Mouse (Mus musculus): ENCODE data around the gene Wrap73.

The Wrap73 gene

DNA sequence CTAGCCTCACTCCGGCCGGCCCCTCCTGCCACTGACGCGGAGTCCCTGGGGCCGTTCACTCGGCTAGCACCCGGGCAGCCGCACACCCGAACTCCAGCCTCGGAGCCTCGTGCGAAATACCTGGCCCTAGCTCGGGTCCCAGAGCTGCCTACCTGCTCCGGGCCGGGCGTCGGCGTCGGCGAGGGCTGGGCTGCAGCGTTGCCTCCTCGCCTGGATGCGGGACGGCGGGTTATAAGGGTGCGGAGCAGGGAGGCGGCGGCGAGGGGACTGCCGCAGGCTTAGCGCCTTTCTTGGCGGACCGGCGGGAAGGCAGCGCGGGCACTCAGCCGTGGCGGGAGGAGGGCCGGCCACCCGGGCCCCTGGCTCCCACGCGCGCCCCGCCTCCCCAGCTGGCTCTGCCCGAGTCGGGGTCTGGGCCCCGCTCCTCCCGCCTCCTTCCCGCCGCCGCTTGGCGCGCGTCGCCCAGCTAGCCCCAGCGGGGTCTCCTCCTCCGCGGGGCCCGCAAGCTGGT is 2.4 kb upstream of the Wrap73 start:
- DNase-seq (ENCODE audit: low read depth in 2 of 2, low spot score in 2 of 2), result peak in 1 of 2 experiments; percentile 14

DNA sequence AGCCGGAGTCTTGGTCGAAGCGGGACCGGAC is 2.2 kb upstream of the Wrap73 start, which contains the start of gene Trp73:
TSS of gene Trp73 (minus strand) at position 27 of the 31 bp plus-strand sequence.
- DNase-seq (ENCODE audit: low read depth in 2 of 2, low spot score in 2 of 2), result no peak

- no peak for DNase-seq (ENCODE audit: low read depth in 2 of 2, low spot score in 2 of 2)
Measured at GRCm38 (mm10) chr4:154140213-154141008, 1.8 kb upstream of the Wrap73 start.

GRCm38 (mm10) chr4:154141009-154141867 is 934 bp upstream of the Wrap73 start:
- DNase-seq (ENCODE audit: low read depth in 2 of 2, low spot score in 2 of 2), result no peak

DNA sequence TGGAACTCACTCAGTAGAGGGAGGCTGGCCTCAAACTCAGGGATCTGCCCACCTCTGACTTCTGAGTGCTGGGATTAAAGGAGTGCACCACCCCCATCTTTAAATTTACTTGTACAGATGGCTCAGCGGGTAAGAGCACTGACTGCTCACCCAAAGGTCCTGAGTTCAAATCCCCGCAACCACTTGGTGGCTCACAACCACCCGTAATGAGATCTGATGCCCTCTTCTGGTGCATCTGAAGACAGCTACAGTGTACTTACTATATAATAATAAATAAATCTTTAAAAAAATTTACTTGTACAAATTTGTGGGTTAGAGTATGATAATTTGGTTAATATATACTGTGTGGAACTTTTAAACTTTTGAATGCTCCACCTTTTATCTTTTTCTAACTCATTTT is 2.5 kb downstream of the Wrap73 start:
- no peak for DNase-seq (ENCODE audit: low read depth in 2 of 2, low spot score in 2 of 2)

GRCm38 (mm10) chr4:154146342-154146741 is 4.2 kb downstream of the Wrap73 start:
- DNase-seq (ENCODE audit: low read depth in 2 of 2, low spot score in 2 of 2), result no peak

DNA sequence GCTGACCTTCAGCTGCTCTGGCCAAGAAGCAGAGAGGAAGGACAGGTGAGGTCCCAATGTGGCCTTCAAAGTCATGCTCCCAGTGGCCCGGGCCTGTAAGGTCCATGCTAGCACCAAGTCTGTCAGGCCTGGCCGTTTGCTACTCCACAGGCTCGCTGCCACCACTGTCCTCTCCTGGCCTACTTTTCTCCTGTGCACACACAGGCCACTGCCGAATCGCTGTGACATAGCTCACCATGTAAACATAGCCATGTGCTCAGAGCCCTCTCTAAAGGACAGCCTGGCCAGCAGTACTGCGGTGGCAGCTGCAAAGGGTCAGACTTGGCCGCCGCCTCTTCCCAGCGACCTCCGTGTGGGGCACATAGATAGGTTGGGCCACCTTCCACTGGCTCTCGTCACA is 11.9 kb downstream of the Wrap73 start:
- no peak for DNase-seq (ENCODE audit: low read depth in 2 of 2, low spot score in 2 of 2)

GRCm38 (mm10) chr4:154156050-154156449 is 13.9 kb downstream of the Wrap73 start:
- DNase-seq (ENCODE audit: low read depth in 2 of 2, low spot score in 2 of 2), result no peak

DNA sequence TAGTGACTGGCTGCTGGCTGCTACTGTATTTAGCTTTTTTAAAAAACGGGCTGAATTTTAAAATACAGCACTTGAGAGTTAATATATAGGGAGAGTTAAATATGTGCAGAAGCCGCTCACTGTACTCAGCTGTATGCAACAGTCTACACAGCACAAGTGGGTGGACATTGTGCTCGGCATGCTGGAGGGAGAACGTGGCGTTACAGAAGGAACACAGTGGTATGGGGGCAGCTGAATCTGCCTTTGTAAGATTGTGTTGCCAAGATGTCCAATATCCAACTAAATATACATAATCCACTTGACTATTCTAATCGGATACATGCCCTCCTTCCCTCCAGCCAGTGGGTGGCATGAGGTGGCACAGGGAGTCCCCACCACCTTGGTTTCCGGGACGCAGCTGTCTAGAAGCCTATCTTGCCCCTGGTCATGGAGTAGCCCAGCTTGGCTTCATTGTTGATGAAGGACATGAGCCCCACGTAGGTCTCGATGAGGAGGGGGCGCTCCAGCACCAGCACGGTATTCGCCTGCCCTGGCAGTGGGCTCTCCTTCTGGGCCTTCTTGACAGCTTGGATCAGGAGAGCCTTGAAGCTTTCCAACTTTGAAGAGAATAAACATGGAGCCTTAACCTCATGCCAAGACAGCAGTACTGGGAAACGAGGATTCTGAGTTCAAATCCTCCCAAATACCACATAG is 15.9 kb downstream of the Wrap73 start:
- DNase-seq (ENCODE audit: low read depth in 2 of 2, low spot score in 2 of 2), result no peak

DNA sequence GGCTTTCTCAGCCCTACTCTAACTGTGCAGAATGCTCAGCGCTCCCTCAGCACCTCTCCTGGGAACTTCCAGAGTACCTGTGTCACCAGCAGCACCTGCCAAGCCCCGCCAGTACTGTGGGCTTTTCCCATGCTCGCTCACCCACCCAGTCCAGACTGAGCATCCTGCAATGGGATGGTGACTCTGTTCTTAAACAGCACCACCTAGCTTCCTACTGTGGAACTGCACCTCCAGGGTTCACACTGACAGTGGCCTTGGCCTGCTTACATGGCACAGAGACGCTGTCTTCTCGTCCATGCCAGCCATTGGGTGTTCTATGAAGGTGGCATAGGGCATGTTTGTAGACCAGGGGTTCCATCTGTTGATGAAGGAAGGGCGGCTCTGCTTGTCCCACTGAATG is 16.8 kb downstream of the Wrap73 start:
- DNase-seq (ENCODE audit: low read depth in 2 of 2, low spot score in 2 of 2), result peak; percentile 85 to 94

GRCm38 (mm10) chr4:154159961-154160537 is 17.9 kb downstream of the Wrap73 start:
- peak in 1 of 2 experiments; percentile 27 for DNase-seq (ENCODE audit: low read depth in 2 of 2, low spot score in 2 of 2)

DNA sequence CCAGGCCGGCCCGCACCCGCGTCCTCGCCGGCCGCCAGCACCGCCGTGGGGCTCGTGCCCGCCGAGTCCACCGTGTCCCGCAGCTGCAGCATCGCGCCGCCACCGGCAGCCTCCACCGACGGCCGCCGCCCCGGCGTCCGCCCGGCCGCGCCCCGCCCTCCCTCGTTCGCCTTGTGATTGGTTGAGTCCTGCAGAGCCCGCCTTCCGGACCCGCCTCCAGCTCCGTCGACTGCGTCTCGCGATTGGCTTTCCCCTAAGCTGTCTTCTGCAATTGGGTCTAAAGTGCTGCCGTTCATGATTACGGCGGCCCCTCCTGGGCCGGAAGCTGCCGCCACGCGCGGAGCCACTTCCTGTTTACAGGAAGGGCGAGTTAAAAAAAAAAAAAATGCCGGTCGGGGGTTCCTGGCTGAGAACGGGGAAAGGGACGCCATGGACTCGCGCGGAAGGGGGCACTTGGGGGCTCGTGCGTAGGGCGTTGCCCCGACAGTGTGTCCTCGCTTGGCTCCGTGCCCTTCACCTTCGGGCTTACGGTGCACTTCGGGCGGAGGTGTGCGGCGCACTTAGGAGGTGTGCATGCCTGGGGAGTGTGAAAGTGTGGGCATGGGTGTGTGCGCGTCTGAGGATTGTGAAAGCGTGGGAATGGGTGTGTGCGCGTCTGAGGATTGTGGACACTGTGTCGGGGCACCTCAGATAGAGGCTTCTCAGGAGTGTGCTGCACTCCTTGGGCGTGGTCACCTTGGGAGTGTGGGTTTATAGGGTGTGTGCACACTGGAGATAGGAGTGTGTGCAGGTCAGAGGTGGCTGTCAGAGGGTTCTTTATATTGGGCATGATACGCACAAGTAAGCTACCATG is 18.6 kb downstream of the Wrap73 start, which contains the start of gene Tprgl:
TSS of gene Tprgl (minus strand) at position 129 of the 853 bp plus-strand sequence.
- DNase-seq (ENCODE audit: low read depth in 2 of 2, low spot score in 2 of 2), result peak; percentile 95 to 96

DNA sequence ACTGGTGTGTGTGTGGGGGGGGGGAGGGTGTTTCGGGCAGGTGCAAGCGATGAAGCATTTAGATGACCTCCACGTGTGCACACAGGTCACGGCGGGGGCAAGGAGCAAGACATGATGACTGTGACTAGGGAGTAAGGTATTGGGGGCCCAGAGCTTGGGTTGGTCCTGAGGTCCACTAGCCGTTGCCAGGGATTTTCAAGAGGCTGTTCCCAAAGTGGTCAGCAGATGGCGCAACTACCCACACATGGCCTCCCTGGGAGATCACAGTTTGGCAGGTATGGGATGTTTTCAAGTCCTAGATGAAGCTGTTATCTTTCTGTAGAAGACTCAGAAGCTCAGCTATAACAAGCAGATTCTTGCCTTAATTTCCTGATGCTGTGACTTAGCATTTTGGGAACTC is 21.1 kb downstream of the Wrap73 start:
- DNase-seq (ENCODE audit: low read depth in 2 of 2, low spot score in 2 of 2), result peak; percentile 64 to 73

GRCm38 (mm10) chr4:154167053-154167452 is 24.9 kb downstream of the Wrap73 start:
- DNase-seq (ENCODE audit: low read depth in 2 of 2, low spot score in 2 of 2), result peak; percentile 43 to 55

GRCm38 (mm10) chr4:154170021-154170420 is 27.8 kb downstream of the Wrap73 start:
- DNase-seq (ENCODE audit: low read depth in 2 of 2, low spot score in 2 of 2), result no peak

DNA sequence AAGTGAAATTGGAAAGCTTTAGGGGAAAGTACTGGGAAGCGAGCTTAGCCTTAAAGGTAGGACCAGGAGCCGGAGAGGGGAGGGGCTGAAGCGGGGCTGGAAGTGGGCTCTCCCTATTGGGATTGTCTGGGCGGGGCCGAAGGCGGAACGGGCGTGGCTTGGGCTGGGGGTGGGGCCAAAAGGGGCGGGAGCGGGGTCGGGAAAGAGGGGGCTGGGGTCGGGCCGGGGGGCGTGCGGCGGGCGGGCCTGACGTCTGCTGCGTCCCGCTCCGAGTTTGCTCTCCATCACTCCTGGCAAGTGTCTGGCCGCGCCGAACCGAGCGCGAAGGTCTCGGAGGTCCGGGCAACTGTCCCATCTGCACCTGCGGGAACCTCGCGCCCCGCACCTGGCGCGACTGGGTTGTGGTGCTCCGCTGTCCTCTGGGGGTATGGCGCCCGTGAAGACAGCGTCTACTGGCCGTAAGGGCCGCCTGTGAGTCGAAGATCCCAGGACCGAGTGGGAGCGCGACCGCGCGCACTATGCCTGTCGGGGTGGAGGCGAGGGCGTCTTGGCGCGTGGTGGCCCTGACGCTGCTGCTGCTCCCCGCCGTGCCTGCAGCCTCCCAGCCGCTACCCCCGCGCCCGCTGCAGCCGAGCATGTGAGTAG is 28.5 kb downstream of the Wrap73 start, which contains the start of gene Megf6:
TSS of gene Megf6 (plus strand) at position 225 of the 645 bp plus-strand sequence.
- no peak for DNase-seq (ENCODE audit: low read depth in 2 of 2, low spot score in 2 of 2)

DNA sequence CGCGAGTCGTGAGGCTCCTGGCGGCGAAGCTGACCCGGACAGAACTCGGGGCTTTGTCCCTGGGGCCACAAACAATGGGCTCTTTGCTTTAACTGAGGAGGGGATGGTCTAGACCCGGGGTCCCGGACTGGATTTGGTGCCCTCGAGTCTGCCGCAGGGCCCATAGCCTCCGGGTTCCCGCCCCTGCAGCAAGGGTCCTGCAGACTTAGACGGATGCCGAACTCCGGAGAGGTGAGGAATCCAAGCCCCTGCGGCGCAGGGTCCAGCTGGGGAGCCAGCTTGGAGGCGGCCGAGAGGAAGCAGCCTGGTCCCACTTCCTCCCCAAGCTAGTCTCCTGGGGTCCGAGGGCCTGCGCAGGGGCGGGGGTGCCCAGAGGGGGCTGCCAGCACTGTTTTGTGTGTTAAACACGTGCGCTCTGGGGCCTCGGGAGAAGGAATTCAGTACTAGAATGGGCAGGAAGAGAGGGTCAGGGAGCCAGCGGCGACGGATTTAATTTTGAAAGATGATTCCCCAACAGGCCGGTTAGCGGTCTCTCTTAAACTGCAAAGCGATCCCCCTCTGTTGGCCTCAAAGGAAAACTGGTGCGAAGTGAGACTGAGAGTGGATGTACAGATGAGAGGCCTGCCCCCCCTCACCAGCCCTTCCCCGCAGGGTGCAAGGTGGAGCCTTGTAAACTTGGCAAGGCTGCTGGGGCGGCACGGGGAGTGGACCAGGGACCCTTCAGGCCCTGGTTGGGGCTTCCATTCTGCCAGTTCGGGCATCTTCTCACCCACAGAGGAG is 29.2 kb downstream of the Wrap73 start:
- DNase-seq (ENCODE audit: low read depth in 2 of 2, low spot score in 2 of 2), result no peak

DNA sequence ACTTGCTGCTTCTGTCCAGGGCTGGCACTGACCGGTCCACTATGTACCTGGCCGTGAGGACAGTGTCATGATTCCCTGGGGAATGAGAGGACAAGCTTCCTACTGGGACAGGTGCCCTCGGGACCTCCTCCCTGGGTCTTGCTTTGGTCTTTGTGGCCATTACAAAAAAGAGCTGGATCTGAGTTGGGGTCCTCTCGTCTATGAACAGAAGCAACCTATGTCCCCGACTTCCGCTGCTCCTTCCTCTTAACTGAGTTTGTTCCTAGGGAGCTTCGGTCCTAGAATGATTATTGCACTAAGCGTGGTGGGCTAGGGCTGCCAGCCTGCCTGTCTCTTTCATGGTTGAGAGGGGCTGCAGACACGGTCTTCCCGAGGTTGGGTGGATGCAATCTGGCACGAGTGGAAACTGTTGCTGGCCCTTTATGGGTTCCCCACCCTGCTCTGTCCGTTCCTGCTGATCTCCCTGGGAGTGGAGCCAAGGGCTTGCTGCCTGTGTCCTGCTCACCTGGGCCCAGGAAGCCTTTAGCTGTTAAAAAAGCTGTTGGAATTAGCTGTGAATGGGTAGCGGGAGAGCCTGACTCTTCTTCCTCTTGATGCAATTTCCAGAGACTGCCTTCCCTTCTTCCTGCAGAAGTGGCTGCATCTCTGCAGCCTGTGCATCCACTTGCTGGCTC is 29.9 kb downstream of the Wrap73 start:
- no peak for DNase-seq (ENCODE audit: low read depth in 2 of 2, low spot score in 2 of 2)

GRCm38 (mm10) chr4:154177257-154177656 is 35.1 kb downstream of the Wrap73 start:
- DNase-seq (ENCODE audit: low read depth in 2 of 2, low spot score in 2 of 2), result no peak

Measured in CD8-positive naive resting alpha-beta T cell, adult 2 months (primary cell).